Comparison of ENCODE assay signal across 9 mouse cellular contexts in genomic region chr5:115531671-115532270, GRCm38 (mm10). TPM values are rescaled to one million over a fixed set of nuclear protein-coding genes. Genes with fewer than 3 reads are reported as not detected.
DNase-seq lines count a peak whose midpoint lies in the region; ATAC-seq and TF ChIP-seq lines count a peak whose summit lies in the region.
"Had no signal": no experiment of that assay in that cellular context is flagged by ENCODE, and none has a peak within 500 bp of the region (broad histone marks: within the 10 kb centered on the region; RNA-seq: fewer than 3 reads in every experiment).

No protein-coding gene starts in this region.

- DNase-seq in adrenal gland, adult 2 months, result peak; percentile 86
- DNase-seq in adrenal gland, adult 18-20 months (ENCODE audit: low spot score in 2 of 2), result no peak
- DNase-seq in forebrain, embryonic 10.5 days (ENCODE audit: extremely low spot score, low spot score), result no peak
- DNase-seq in heart, postnatal 14 days, result peak; percentile 85 to 87
- DNase-seq in layer of hippocampus, postnatal 10 days (ENCODE audit: low spot score in 2 of 2), result peak; percentile 62 to 73
- DNase-seq in lung, postnatal 25 days (ENCODE audit: low spot score), result peak; percentile 82

- no peak for TF ChIP-seq CTCF in bone marrow, adult 2 months (IDR thresholded peaks at IDR 0.05; ENCODE audit: control insufficient read depth, insufficient read depth, low read length)

- H3K27ac ChIP-seq in bone marrow, adult 2 months (ENCODE audit: control insufficient read depth, insufficient read depth, low read depth, low read length, poor library complexity), result peak overlapping the region; percentile 33; the same call in 1 of the 2 replicates
- peak overlapping the region; percentile 66 for H3K27ac ChIP-seq in forebrain, embryonic 10.5 days
- H3K27ac ChIP-seq in stomach, embryonic 14.5 days (ENCODE audit: low read length), result peak overlapping the region; percentile 74

- H3K4me2 ChIP-seq in stomach, embryonic 14.5 days (replicated peaks; ENCODE audit: low read depth, low read length), result peak overlapping the region; percentile 14; the same call in 1 of the 2 replicates

- H3K27me3 ChIP-seq in forebrain, embryonic 10.5 days (ENCODE audit: poor library complexity, severe bottlenecking), result 0 out of 2 replicates have a peak, but pooled peaks cover 7% of the 10 kb centered on the region
- no peaks in the 10 kb centered on the region for H3K27me3 ChIP-seq in stomach, embryonic 14.5 days (ENCODE audit: control insufficient read depth, insufficient read depth, low read length)
- H3K27me3 ChIP-seq: CH12.LX had no signal

- no peak for TF ChIP-seq POLR2A in bone marrow, adult 2 months (IDR thresholded peaks at IDR 0.05; ENCODE audit: borderline replicate concordance, control insufficient read depth, low read depth, low read length)

- peak; percentile 66 for ATAC-seq in stomach, embryonic 14.5 days (ENCODE audit: insufficient number of reproducible peaks, insufficient read depth, low FRiP score, low read depth)

- H3K4me1 ChIP-seq in bone marrow, adult 2 months (ENCODE audit: control insufficient read depth, insufficient read depth, low read length), result peaks cover 23% of the 10 kb centered on the region
- peaks cover 80% of the 10 kb centered on the region for H3K4me1 ChIP-seq in forebrain, embryonic 10.5 days
- peaks cover 72% of the 10 kb centered on the region for H3K4me1 ChIP-seq in stomach, embryonic 14.5 days (ENCODE audit: control insufficient read depth, insufficient read depth, low read length)

- WGBS in bone marrow, adult 2 months, result 49% methylated on average over 18 of the region's 18 CpGs
- WGBS in forebrain, embryonic 10.5 days, result 66% methylated on average over 18 of the region's 18 CpGs
- 21% methylated on average over 18 of the region's 18 CpGs for WGBS in stomach, embryonic 14.5 days

- no peak overlapping the region for H3K4me3 ChIP-seq in bone marrow, adult 2 months (replicated peaks; ENCODE audit: control insufficient read depth, low read depth, low read length)
- H3K4me3 ChIP-seq in forebrain, embryonic 10.5 days, result no peak overlapping the region
- no peak overlapping the region for H3K4me3 ChIP-seq in stomach, embryonic 14.5 days (ENCODE audit: low read depth, low read length)

- H3K9me3 ChIP-seq in forebrain, embryonic 10.5 days, result no peaks in the 10 kb centered on the region
- no peaks in the 10 kb centered on the region for H3K9me3 ChIP-seq in stomach, embryonic 14.5 days (ENCODE audit: control insufficient read depth, low read depth, low read length)

- H3K36me3 ChIP-seq in forebrain, embryonic 10.5 days (replicated peaks), result 0 out of 2 replicates have a peak, but pooled peaks cover 5% of the 10 kb centered on the region
- H3K36me3 ChIP-seq in stomach, embryonic 14.5 days (ENCODE audit: control insufficient read depth, insufficient read depth, low read length), result no peaks in the 10 kb centered on the region

- peak overlapping the region; percentile 14; the same call in 1 of the 2 replicates for H3K9ac ChIP-seq in stomach, embryonic 14.5 days (replicated peaks; ENCODE audit: low read depth, low read length)

- intact Hi-C loops in heart, postnatal 14 days (cut with DNase I), result no loop called here

RNA-seq across cellular contexts. Expression of gene Pxn, which starts 25.3 kb away (rescaled TPM):
- total RNA-seq in adrenal gland, adult 2 months (2021), result 10 to 100 TPM; 39.4 to 47.2 TPM
- 66.9 and 67.5 TPM in 2 replicates for polyA plus RNA-seq in adrenal gland, adult 2 months (2012; rRNA removed)
- total RNA-seq in adrenal gland, adult 18-20 months (2021), result 10 to 100 TPM; 34.1 to 42.2 TPM
- 32.5 and 71.6 TPM in 2 replicates for polyA plus RNA-seq in bone marrow, adult 2 months (2011; ENCODE audit: insufficient read depth, insufficient read length, low replicate concordance, missing spikeins)
- 34.3 and 35.8 TPM in 2 replicates for polyA plus RNA-seq in forebrain, embryonic 10.5 days (2016; fragmentation: Nextera tagmentation; extraction: Ambion mirVana)
- total RNA-seq in heart, postnatal 14 days (2021), result 10 to 100 TPM; 52.4 to 54.2 TPM
- total RNA-seq in layer of hippocampus, postnatal 10 days (2021), result 10 to 100 TPM; 30.0 to 30.8 TPM
- polyA plus RNA-seq in stomach, embryonic 14.5 days (2014; fragmentation: Nextera tagmentation; extraction: Ambion mirVana), result 15.9 and 17.7 TPM in 2 replicates

RNA-seq across cellular contexts. Expression of gene Rplp0, which starts 27.5 kb away (rescaled TPM):
- 100 to 1,000 TPM; 758 to 884 TPM for total RNA-seq in adrenal gland, adult 2 months (2021)
- polyA plus RNA-seq in adrenal gland, adult 2 months (2012; rRNA removed), result 1,163 and 1,198 TPM in 2 replicates
- 100 to 1,000 TPM; 706 to 758 TPM for total RNA-seq in adrenal gland, adult 18-20 months (2021)
- 1,167 and 1,244 TPM in 2 replicates for polyA plus RNA-seq in bone marrow, adult 2 months (2011; ENCODE audit: insufficient read depth, insufficient read length, low replicate concordance, missing spikeins)
- 1,454 and 1,463 TPM in 2 replicates for polyA plus RNA-seq in forebrain, embryonic 10.5 days (2016; fragmentation: Nextera tagmentation; extraction: Ambion mirVana)
- total RNA-seq in heart, postnatal 14 days (2021), result 100 to 1,000 TPM; 645 to 715 TPM
- total RNA-seq in layer of hippocampus, postnatal 10 days (2021), result 100 to 1,000 TPM; 458 to 467 TPM
- 1,866 and 1,880 TPM in 2 replicates for polyA plus RNA-seq in stomach, embryonic 14.5 days (2014; fragmentation: Nextera tagmentation; extraction: Ambion mirVana)

RNA-seq across cellular contexts. Expression of gene Gcn1l1, which starts 33.3 kb away (rescaled TPM):
- 10 to 100 TPM; 48.6 to 51.1 TPM for total RNA-seq in adrenal gland, adult 2 months (2021)
- 41.2 and 49.4 TPM in 2 replicates for polyA plus RNA-seq in adrenal gland, adult 2 months (2012; rRNA removed)
- 10 to 100 TPM; 51.7 to 59.0 TPM for total RNA-seq in adrenal gland, adult 18-20 months (2021)
- polyA plus RNA-seq in bone marrow, adult 2 months (2011; ENCODE audit: insufficient read depth, insufficient read length, low replicate concordance, missing spikeins), result 23.3 and 38.4 TPM in 2 replicates
- 64.9 and 66.1 TPM in 2 replicates for polyA plus RNA-seq in forebrain, embryonic 10.5 days (2016; fragmentation: Nextera tagmentation; extraction: Ambion mirVana)
- 10 to 100 TPM; 45.1 to 46.6 TPM for total RNA-seq in heart, postnatal 14 days (2021)
- total RNA-seq in layer of hippocampus, postnatal 10 days (2021), result 10 to 100 TPM; 76.4 to 96.2 TPM
- 42.3 TPM in 2 replicates for polyA plus RNA-seq in stomach, embryonic 14.5 days (2014; fragmentation: Nextera tagmentation; extraction: Ambion mirVana)

RNA-seq across cellular contexts. Expression of gene Sirt4, which starts 47.2 kb away (rescaled TPM):
- 10 to 100 TPM; 15.1 to 28.0 TPM for total RNA-seq in adrenal gland, adult 2 months (2021)
- 47.4 and 61.7 TPM in 2 replicates for polyA plus RNA-seq in adrenal gland, adult 2 months (2012; rRNA removed)
- 10 to 100 TPM; 18.1 to 21.2 TPM for total RNA-seq in adrenal gland, adult 18-20 months (2021)
- polyA plus RNA-seq in bone marrow, adult 2 months (2011; ENCODE audit: insufficient read depth, insufficient read length, low replicate concordance, missing spikeins), result 9.0 and 13.2 TPM in 2 replicates
- polyA plus RNA-seq in forebrain, embryonic 10.5 days (2016; fragmentation: Nextera tagmentation; extraction: Ambion mirVana), result 13.1 and 13.9 TPM in 2 replicates
- 10 to 100 TPM; 17.9 to 18.7 TPM for total RNA-seq in heart, postnatal 14 days (2021)
- total RNA-seq in layer of hippocampus, postnatal 10 days (2021), result 10 to 100 TPM; 25.8 to 29.8 TPM
- polyA plus RNA-seq in stomach, embryonic 14.5 days (2014; fragmentation: Nextera tagmentation; extraction: Ambion mirVana), result 20.9 and 23.5 TPM in 2 replicates

Comparison
In these comparisons a context has a peak if more than half of its experiments do, and no peak if none do; other contexts are left out.
1. DNase-seq: peak in adrenal gland, adult 2 months (single experiment), heart, postnatal 14 days (2 of 2), layer of hippocampus, postnatal 10 days (2 of 2) and lung, postnatal 25 days (single experiment); none in adrenal gland, adult 18-20 months (0 of 2) and forebrain, embryonic 10.5 days (single experiment).
2. Peak in every context shown above with its lines, with median percentiles within 50 percentile points of each other: H3K27ac ChIP-seq.